In the genomic region with DNA sequence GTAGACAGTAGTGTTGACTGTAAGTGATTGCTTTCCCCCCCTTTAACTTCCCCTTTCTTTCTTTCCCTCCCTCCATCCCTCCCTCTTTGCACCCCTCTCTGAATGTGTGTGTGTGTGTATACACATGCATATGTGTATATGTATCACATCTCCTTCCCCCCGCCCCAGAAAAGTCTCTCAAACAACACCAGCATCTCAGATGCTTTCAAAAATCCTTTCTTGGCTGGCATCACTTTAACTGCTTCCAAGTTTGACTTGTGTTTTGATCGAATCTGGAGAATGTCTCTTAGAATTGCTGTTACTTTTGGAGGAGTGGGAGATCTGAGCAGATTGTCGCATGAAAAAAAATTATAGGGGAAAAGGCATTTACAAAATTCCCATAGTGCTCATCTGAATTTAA, we compare ENCODE assay signal across 33 mouse cellular contexts. TPM values are rescaled to one million over a fixed set of nuclear protein-coding genes. Genes with fewer than 3 reads are reported as not detected.
"Had no signal": no experiment of that assay in that cellular context is flagged by ENCODE, and none has a peak within 500 bp of the region (broad histone marks: within the 10 kb centered on the region; RNA-seq: fewer than 3 reads in every experiment).

No protein-coding gene starts in this region.

- H3K27ac ChIP-seq: limb, embryonic 12.5 days; limb, embryonic 13.5 days; limb, embryonic 15.5 days; liver, embryonic 12.5 days; liver, embryonic 13.5 days; liver, embryonic 14.5 days; liver, embryonic 15.5 days; lung, embryonic 15.5 days; macrophage; midbrain, embryonic 10.5 days; midbrain, embryonic 12.5 days; midbrain, embryonic 13.5 days; midbrain, embryonic 15.5 days; neural tube, embryonic 12.5 days; neural tube, embryonic 13.5 days had no signal

- H3K4me2 ChIP-seq: limb, embryonic 12.5 days; limb, embryonic 13.5 days; limb, embryonic 15.5 days; liver, embryonic 11.5 days; liver, embryonic 12.5 days; liver, embryonic 13.5 days; liver, embryonic 15.5 days; lung, embryonic 14.5 days; lung, embryonic 15.5 days; midbrain, embryonic 11.5 days; midbrain, embryonic 12.5 days; midbrain, embryonic 13.5 days; midbrain, embryonic 15.5 days; neural tube, embryonic 12.5 days; neural tube, embryonic 13.5 days had no signal

- H3K4me3 ChIP-seq: limb, embryonic 12.5 days; limb, embryonic 13.5 days; limb, embryonic 15.5 days; liver, embryonic 12.5 days; liver, embryonic 13.5 days; liver, embryonic 15.5 days; lung, embryonic 15.5 days; megakaryocyte, embryonic 14.5 days; midbrain, embryonic 10.5 days; midbrain, embryonic 12.5 days; midbrain, embryonic 13.5 days; midbrain, embryonic 15.5 days; myocyte; neural tube, embryonic 12.5 days; neural tube, embryonic 13.5 days had no signal

- H3K27me3 ChIP-seq: limb, embryonic 12.5 days; limb, embryonic 15.5 days; liver, embryonic 12.5 days; liver, embryonic 13.5 days; liver, embryonic 15.5 days; lung, embryonic 15.5 days; midbrain, embryonic 12.5 days; midbrain, embryonic 13.5 days; midbrain, embryonic 15.5 days; neural tube, embryonic 12.5 days; neural tube, embryonic 13.5 days had no signal

- DNase-seq: left cerebral cortex, postnatal 4 days; liver; liver, embryonic 13.5 days; liver, postnatal 0 days; lung, adult 18-20 months; lung, adult 2 months; lung, embryonic 14.5 days; lung, postnatal 10 days; lung, postnatal 14 days; lung, postnatal 36 days; lung, postnatal 4 days; midbrain, embryonic 14.5 days had no signal

- H3K9ac ChIP-seq: limb, embryonic 12.5 days; limb, embryonic 13.5 days; limb, embryonic 15.5 days; liver, embryonic 12.5 days; liver, embryonic 13.5 days; liver, embryonic 14.5 days; liver, embryonic 15.5 days; liver, postnatal 0 days; lung, embryonic 14.5 days; lung, embryonic 15.5 days; midbrain, embryonic 12.5 days; midbrain, embryonic 13.5 days; midbrain, embryonic 15.5 days; neural tube, embryonic 12.5 days; neural tube, embryonic 13.5 days had no signal

- H3K36me3 ChIP-seq: limb, embryonic 12.5 days; limb, embryonic 13.5 days; limb, embryonic 15.5 days; liver, embryonic 12.5 days; liver, embryonic 13.5 days; liver, embryonic 15.5 days; lung, embryonic 15.5 days; midbrain, embryonic 10.5 days; midbrain, embryonic 12.5 days; midbrain, embryonic 13.5 days; midbrain, embryonic 15.5 days; neural tube, embryonic 12.5 days; neural tube, embryonic 13.5 days had no signal

- H3K9me3 ChIP-seq: limb, embryonic 12.5 days; limb, embryonic 13.5 days; limb, embryonic 15.5 days; liver, embryonic 12.5 days; liver, embryonic 13.5 days; liver, embryonic 15.5 days; lung, embryonic 15.5 days; megakaryocyte, embryonic 14.5 days; midbrain, embryonic 10.5 days; midbrain, embryonic 12.5 days; midbrain, embryonic 13.5 days; midbrain, embryonic 15.5 days; neural tube, embryonic 12.5 days; neural tube, embryonic 13.5 days had no signal

- ATAC-seq: liver, embryonic 12.5 days; liver, postnatal 0 days; lung, postnatal 0 days; midbrain, embryonic 13.5 days; midbrain, embryonic 15.5 days; midbrain, embryonic 16.5 days had no signal

- H3K4me1 ChIP-seq: limb, embryonic 12.5 days; limb, embryonic 13.5 days; limb, embryonic 15.5 days; liver, embryonic 12.5 days; liver, embryonic 13.5 days; liver, embryonic 15.5 days; lung, embryonic 15.5 days; megakaryocyte, embryonic 14.5 days; midbrain, embryonic 12.5 days; midbrain, embryonic 13.5 days; midbrain, embryonic 15.5 days; neural tube, embryonic 12.5 days; neural tube, embryonic 13.5 days had no signal

RNA-seq across cellular contexts. Expression of a gene that starts 4.3 kb away (rescaled TPM):
- total RNA-seq: megakaryocyte-erythroid progenitor cell, adult 5-6 weeks had no signal
